23 mouse cellular contexts compared by ENCODE assay signal in the genomic region with DNA sequence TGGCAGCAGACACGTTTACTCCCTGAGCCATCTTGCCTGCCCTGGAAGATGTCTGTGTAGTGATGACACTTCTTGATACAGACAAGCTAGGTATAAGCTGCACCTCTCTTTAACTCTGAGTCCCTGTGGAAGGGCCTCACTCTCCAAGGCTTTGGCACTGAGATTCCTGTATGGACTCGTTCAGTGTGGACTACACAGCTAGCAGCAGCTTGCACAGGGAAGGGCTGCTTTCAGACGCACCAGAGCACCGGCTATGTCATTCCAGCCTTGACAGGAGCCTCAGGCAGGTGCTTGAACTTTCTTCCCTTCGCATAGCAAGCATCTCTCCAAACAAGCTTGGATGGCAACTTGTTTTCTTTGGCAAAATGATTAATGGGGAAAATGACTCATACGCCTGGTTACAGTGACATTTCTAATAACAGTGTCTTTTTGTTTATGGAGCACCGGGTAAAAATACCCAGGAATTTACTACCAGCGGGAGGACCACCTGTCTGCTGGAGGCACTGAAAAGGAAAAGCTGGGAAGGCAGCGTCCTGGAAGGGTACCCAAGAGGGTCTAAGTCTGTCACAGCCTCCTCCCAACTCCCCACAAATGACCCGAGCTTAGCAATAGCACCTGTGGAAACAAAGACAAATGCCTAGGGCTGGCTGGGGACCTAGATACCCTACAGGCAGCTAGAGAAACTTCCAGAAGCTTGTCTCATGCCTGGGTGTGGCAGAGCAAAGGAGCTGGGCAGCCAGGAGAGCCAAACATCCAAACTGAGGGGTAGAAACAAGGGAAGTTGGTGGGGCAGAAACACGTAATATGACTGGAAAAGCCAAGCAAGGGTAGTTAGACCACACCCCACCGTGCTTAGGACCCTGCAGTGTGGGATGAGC. TPM values are rescaled to one million over a fixed set of nuclear protein-coding genes. Genes with fewer than 3 reads are reported as not detected.
DNase-seq lines count a peak whose midpoint lies in the region; ATAC-seq and TF ChIP-seq lines count a peak whose summit lies in the region.
"Had no signal": no experiment of that assay in that cellular context is flagged by ENCODE, and none has a peak within 500 bp of the region (broad histone marks: within the 10 kb centered on the region; RNA-seq: fewer than 3 reads in every experiment).

No protein-coding gene starts in this region.

- H3K4me1 ChIP-seq in limb, embryonic 12.5 days (replicated peaks): no peaks in the 10 kb centered on the region
- H3K4me1 ChIP-seq in limb, embryonic 10.5 days: no peaks in the 10 kb centered on the region
- H3K4me1 ChIP-seq in limb, embryonic 15.5 days: peaks cover 5% of the 10 kb centered on the region
- no peaks in the 10 kb centered on the region; the same call in 1 of the 2 replicates for H3K4me1 ChIP-seq in lung, postnatal 0 days (ENCODE audit: insufficient read depth, low read depth, low read length)
- no peaks in the 10 kb centered on the region for H3K4me1 ChIP-seq in midbrain, embryonic 14.5 days (ENCODE audit: control insufficient read depth, insufficient read depth, low read length)
- H3K4me1 ChIP-seq: heart, embryonic 15.5 days; kidney, embryonic 15.5 days; liver, embryonic 12.5 days had no signal

- no peak overlapping the region for H3K9ac ChIP-seq in limb, embryonic 12.5 days (replicated peaks)
- no peak overlapping the region for H3K9ac ChIP-seq in limb, embryonic 15.5 days
- H3K9ac ChIP-seq in lung, postnatal 0 days (replicated peaks; ENCODE audit: low read depth): no peak overlapping the region
- H3K9ac ChIP-seq in midbrain, embryonic 14.5 days (replicated peaks; ENCODE audit: low read length): no peak overlapping the region
- H3K9ac ChIP-seq: forebrain, postnatal 0 days; heart, embryonic 15.5 days; kidney, embryonic 15.5 days; liver, embryonic 12.5 days had no signal

- WGBS in limb, embryonic 12.5 days: 62% methylated on average over 12 of the region's 12 CpGs
- WGBS in limb, embryonic 10.5 days: 71% methylated on average over 12 of the region's 12 CpGs
- WGBS in limb, embryonic 15.5 days: 42% methylated on average over 12 of the region's 12 CpGs
- WGBS in lung, postnatal 0 days: 41% methylated on average over 12 of the region's 12 CpGs
- WGBS in midbrain, embryonic 14.5 days: 77% methylated on average over 12 of the region's 12 CpGs

- H3K27me3 ChIP-seq in limb, embryonic 12.5 days: no peaks in the 10 kb centered on the region
- H3K27me3 ChIP-seq in limb, embryonic 10.5 days (ENCODE audit: low read depth, poor library complexity, severe bottlenecking): no peaks in the 10 kb centered on the region
- no peaks in the 10 kb centered on the region for H3K27me3 ChIP-seq in limb, embryonic 15.5 days
- H3K27me3 ChIP-seq in lung, postnatal 0 days (replicated peaks; ENCODE audit: insufficient read depth, low read length): no peaks in the 10 kb centered on the region
- no peaks in the 10 kb centered on the region for H3K27me3 ChIP-seq in midbrain, embryonic 14.5 days (ENCODE audit: control insufficient read depth, insufficient read depth, low read length)
- H3K27me3 ChIP-seq: heart, embryonic 15.5 days; kidney, embryonic 15.5 days had no signal

- ATAC-seq in limb, embryonic 12.5 days (ENCODE audit: insufficient number of reproducible peaks, insufficient read depth, low FRiP score, low TSS enrichment, low read depth): peak; percentile 31; the same call in 1 of the 2 replicates
- ATAC-seq in limb, embryonic 15.5 days (ENCODE audit: insufficient number of reproducible peaks, low FRiP score, low TSS enrichment, low read depth): no peak
- no peak for ATAC-seq in lung, postnatal 0 days
- ATAC-seq in midbrain, embryonic 14.5 days (ENCODE audit: low FRiP score, low TSS enrichment): no peak
- ATAC-seq: forebrain, postnatal 0 days; hindbrain, postnatal 0 days; intestine, postnatal 0 days; liver, embryonic 12.5 days had no signal

- TF ChIP-seq EP300 in lung, postnatal 0 days (IDR thresholded peaks at IDR 0.05): no peak

- H3K27ac ChIP-seq in limb, embryonic 12.5 days: 0 out of 2 replicates have a peak overlapping the region, but pooled peaks have one; percentile 20
- no peak overlapping the region for H3K27ac ChIP-seq in limb, embryonic 10.5 days
- peak overlapping the region; percentile 65 for H3K27ac ChIP-seq in limb, embryonic 15.5 days
- no peak overlapping the region for H3K27ac ChIP-seq in lung, postnatal 0 days (ENCODE audit: low read length)
- no peak overlapping the region for H3K27ac ChIP-seq in midbrain, embryonic 14.5 days (replicated peaks; ENCODE audit: low read depth, low read length)
- H3K27ac ChIP-seq: heart, embryonic 15.5 days; hindbrain, postnatal 0 days; kidney, embryonic 15.5 days; liver, embryonic 12.5 days had no signal

- TF ChIP-seq CTCF in lung, postnatal 0 days (IDR thresholded peaks at IDR 0.05): no peak

- H3K4me3 ChIP-seq in limb, embryonic 12.5 days (replicated peaks): no peak overlapping the region
- H3K4me3 ChIP-seq in limb, embryonic 10.5 days: no peak overlapping the region
- H3K4me3 ChIP-seq in limb, embryonic 15.5 days: no peak overlapping the region
- H3K4me3 ChIP-seq in lung, postnatal 0 days (ENCODE audit: low read depth, low read length): no peak overlapping the region
- no peak overlapping the region for H3K4me3 ChIP-seq in midbrain, embryonic 14.5 days (replicated peaks; ENCODE audit: low read depth, low read length)
- H3K4me3 ChIP-seq: heart, embryonic 15.5 days; kidney, embryonic 15.5 days; liver, embryonic 12.5 days had no signal

- H3K36me3 ChIP-seq in limb, embryonic 12.5 days: no peaks in the 10 kb centered on the region
- no peaks in the 10 kb centered on the region for H3K36me3 ChIP-seq in limb, embryonic 10.5 days
- no peaks in the 10 kb centered on the region for H3K36me3 ChIP-seq in limb, embryonic 15.5 days
- H3K36me3 ChIP-seq in lung, postnatal 0 days (ENCODE audit: insufficient read depth, low read length): no peaks in the 10 kb centered on the region
- H3K36me3 ChIP-seq in midbrain, embryonic 14.5 days (ENCODE audit: control insufficient read depth, insufficient read depth, low read length): no peaks in the 10 kb centered on the region
- H3K36me3 ChIP-seq: heart, embryonic 15.5 days; kidney, embryonic 15.5 days; liver, embryonic 12.5 days had no signal

- DNase-seq in limb, embryonic 10.5 days (ENCODE audit: low spot score): no peak
- peak; percentile 46 for DNase-seq in adipocyte (ENCODE audit: low spot score)
- DNase-seq in layer of hippocampus, adult 18-20 months (ENCODE audit: low spot score in 2 of 2): no peak
- DNase-seq in lung, postnatal 0 days (ENCODE audit: low spot score): no peak
- no peak for DNase-seq in midbrain, embryonic 14.5 days
- DNase-seq: adrenal gland, adult 8-10 months; cerebellum, adult 2 months; cerebellum, postnatal 25 days; forebrain, postnatal 0 days; gastrocnemius, postnatal 36 days; kidney, postnatal 36 days; lung, adult 18-20 months; lung, postnatal 14 days; right cerebral cortex, postnatal 14 days; thymus, postnatal 25 days had no signal

- no peak overlapping the region for H3K4me2 ChIP-seq in limb, embryonic 12.5 days
- no peak overlapping the region for H3K4me2 ChIP-seq in limb, embryonic 15.5 days
- H3K4me2 ChIP-seq in lung, postnatal 0 days (replicated peaks; ENCODE audit: low read depth, low read length): no peak overlapping the region
- no peak overlapping the region for H3K4me2 ChIP-seq in midbrain, embryonic 14.5 days (ENCODE audit: low read length)
- H3K4me2 ChIP-seq: heart, embryonic 15.5 days; kidney, embryonic 15.5 days; liver, embryonic 12.5 days; midbrain, embryonic 11.5 days had no signal

- H3K9me3 ChIP-seq in limb, embryonic 12.5 days: no peaks in the 10 kb centered on the region
- H3K9me3 ChIP-seq in limb, embryonic 10.5 days (replicated peaks): no peaks in the 10 kb centered on the region
- no peaks in the 10 kb centered on the region for H3K9me3 ChIP-seq in limb, embryonic 15.5 days
- H3K9me3 ChIP-seq in lung, postnatal 0 days (ENCODE audit: low read length): no peaks in the 10 kb centered on the region
- H3K9me3 ChIP-seq in midbrain, embryonic 14.5 days (ENCODE audit: control insufficient read depth, low read length): no peaks in the 10 kb centered on the region
- H3K9me3 ChIP-seq: heart, embryonic 15.5 days; kidney, embryonic 15.5 days; liver, embryonic 12.5 days had no signal

RNA-seq across cellular contexts. Expression of a gene that starts 12.7 kb away (rescaled TPM):
- polyA plus RNA-seq in limb, embryonic 12.5 days (2016; fragmentation: Nextera tagmentation; extraction: Ambion mirVana): 1.7 and 2.1 TPM in 2 replicates
- 0.79 and 0.99 TPM in 2 replicates for polyA plus RNA-seq in limb, embryonic 10.5 days (2016; fragmentation: Nextera tagmentation; extraction: Ambion mirVana)
- 3.3 and 3.9 TPM in 2 replicates for polyA plus RNA-seq in limb, embryonic 15.5 days (2015; fragmentation: Nextera tagmentation; extraction: Ambion mirVana)
- 10 to 100 TPM; 47.3 to 48.1 TPM for total RNA-seq in layer of hippocampus, adult 18-20 months (2021)
- polyA plus RNA-seq in lung, postnatal 0 days (2015; fragmentation: Nextera tagmentation; extraction: Ambion mirVana): 6.6 and 7.2 TPM in 2 replicates
- polyA plus RNA-seq in midbrain, embryonic 14.5 days (2014; fragmentation: Nextera tagmentation; extraction: Ambion mirVana): 3.9 and 4.3 TPM in 2 replicates

RNA-seq across cellular contexts. Expression of a gene that starts 24.9 kb away (rescaled TPM):
- 14.3 and 14.8 TPM in 2 replicates for polyA plus RNA-seq in limb, embryonic 12.5 days (2016; fragmentation: Nextera tagmentation; extraction: Ambion mirVana)
- 8.7 and 10.0 TPM in 2 replicates for polyA plus RNA-seq in limb, embryonic 10.5 days (2016; fragmentation: Nextera tagmentation; extraction: Ambion mirVana)
- 21.5 and 22.6 TPM in 2 replicates for polyA plus RNA-seq in limb, embryonic 15.5 days (2015; fragmentation: Nextera tagmentation; extraction: Ambion mirVana)
- total RNA-seq in layer of hippocampus, adult 18-20 months (2021): 1 to 10 TPM; 8.8 to 9.4 TPM
- polyA plus RNA-seq in lung, postnatal 0 days (2015; fragmentation: Nextera tagmentation; extraction: Ambion mirVana): 12.0 and 15.5 TPM in 2 replicates
- polyA plus RNA-seq in midbrain, embryonic 14.5 days (2014; fragmentation: Nextera tagmentation; extraction: Ambion mirVana): 4.2 and 5.5 TPM in 2 replicates

Comparison
In these comparisons a context has a peak if more than half of its experiments do, and no peak if none do; other contexts are left out.
1. H3K27ac ChIP-seq: peak in limb, embryonic 12.5 days (single experiment) and limb, embryonic 15.5 days (single experiment); none in limb, embryonic 10.5 days (single experiment), lung, postnatal 0 days (single experiment) and midbrain, embryonic 14.5 days (single experiment).